Mouse (Mus musculus) liver, embryonic 15.5 days (tissue): ENCODE measurements at regions not wholly inside any gene's neighbourhood (a gene's known extent, or its start where the extent isn't known, plus 50 kb on each side); places are given as distances from the start of the nearest gene placed in this dataset.
"Not testable (repeated sequence)": the region's sequence is repeated elsewhere in the genome, so short reads cannot be mapped to it uniquely, and the experiment has no call there.

Experiments used
- ATAC-seq: fragments of 200-750 bp; cut with Nextera tagmentation; 2 replicates; pipeline ENCODE4 v1.8.0; 2017; ENCODE audit warnings: moderate number of reproducible peaks, mild to moderate bottlenecking, moderate library complexity; ENCODE audit not compliant: insufficient read depth
- H3K27ac ChIP-seq: fragments of 300-500 bp; sonication (generic); replicated peaks from 2 replicates; pipeline ENCODE4 v1.5.1; 2015; ENCODE audit warnings: mild to moderate bottlenecking, inconsistent platforms
- H3K27me3 ChIP-seq: fragments of 300-500 bp; sonication (generic); 2 replicates; pipeline ENCODE4 v1.6.1; 2015; ENCODE audit warnings: mild to moderate bottlenecking, inconsistent platforms
- H3K36me3 ChIP-seq: fragments of 300-500 bp; sonication (generic); replicated peaks from 2 replicates; pipeline ENCODE4 v1.6.1; 2015; ENCODE audit warnings: moderate library complexity, mild to moderate bottlenecking, inconsistent platforms
- H3K4me1 ChIP-seq: fragments of 300-500 bp; sonication (generic); replicated peaks from 2 replicates; pipeline ENCODE4 v1.6.1; 2015; ENCODE audit warnings: inconsistent platforms
- H3K4me2 ChIP-seq: fragments of 300-500 bp; sonication (generic); 2 replicates; pipeline ENCODE4 v1.6.1; 2015; ENCODE audit warnings: moderate library complexity, mild to moderate bottlenecking, inconsistent platforms
- H3K4me3 ChIP-seq: fragments of 300-500 bp; sonication (generic); replicated peaks from 2 replicates; pipeline ENCODE4 v1.5.1; 2015; ENCODE audit warnings: mild to moderate bottlenecking, inconsistent platforms
- H3K9ac ChIP-seq: fragments of 300-500 bp; sonication (generic); 2 replicates; pipeline ENCODE4 v1.6.1; 2015; ENCODE audit warnings: moderate library complexity, mild to moderate bottlenecking, inconsistent platforms
- H3K9me3 ChIP-seq: fragments of 300-500 bp; sonication (generic); replicated peaks from 2 replicates; pipeline ENCODE4 v1.6.1; 2016; ENCODE audit warnings: inconsistent platforms
- WGBS: fragments of 180-500 bp; shearing (Covaris S2); methylation state at CpG from one replicate; pipeline ENCODE4 v1.1.7; 2015; ENCODE audit warnings: mixed read lengths; ENCODE audit not compliant: insufficient replicate concordance; 5-methylcytosine and 5-hydroxymethylcytosine counted together

GRCm38 (mm10) chr4:31343312-31344248 lies 620.3 kb upstream of the Map3k7 start:
- H3K27ac ChIP-seq, result no peak overlapping the region
- H3K4me3 ChIP-seq, result no peak overlapping the region
- no peaks in the 10 kb centered on the region for H3K9me3 ChIP-seq
- no peaks in the 10 kb centered on the region for H3K4me1 ChIP-seq
- no peak for ATAC-seq
- H3K9ac ChIP-seq, result no peak overlapping the region
- no peaks in the 10 kb centered on the region for H3K36me3 ChIP-seq
- WGBS, result 57% methylated on average over 5 of the region's 5 CpGs
- H3K27me3 ChIP-seq, result no peaks in the 10 kb centered on the region
- no peak overlapping the region for H3K4me2 ChIP-seq

GRCm38 (mm10) chr4:31354046-31354445 lies 609.9 kb upstream of the Map3k7 start:
- H3K9ac ChIP-seq, H3K27ac ChIP-seq, H3K27me3 ChIP-seq, H3K9me3 ChIP-seq, ATAC-seq, H3K4me2 ChIP-seq, H3K36me3 ChIP-seq, H3K4me3 ChIP-seq, H3K4me1 ChIP-seq: not testable (repeated sequence)
- WGBS, result 89% methylated on average over 2 of the region's 3 CpGs

- Histone ChIP-seq H3K4me3 (no peak overlapping the region), H3K4me2 (no peak overlapping the region), H3K36me3 (no peaks in the 10 kb centered on the region), H3K9ac (no peak overlapping the region), H3K4me1 (no peaks in the 10 kb centered on the region), H3K9me3 (no peaks in the 10 kb centered on the region), H3K27ac (no peak overlapping the region), H3K27me3 (no peaks in the 10 kb centered on the region)
- WGBS, result 48% methylated on average over 2 of the region's 2 CpGs
- ATAC-seq, result no peak
These were observed 608.9 kb upstream of the Map3k7 start for GRCm38 (mm10) chr4:31354953-31355352.

GRCm38 (mm10) chr4:31366172-31366571 lies 597.7 kb upstream of the Map3k7 start:
- H3K36me3 ChIP-seq, result no peaks in the 10 kb centered on the region
- no peak overlapping the region for H3K27ac ChIP-seq
- no peak overlapping the region for H3K9ac ChIP-seq
- H3K4me3 ChIP-seq, result no peak overlapping the region
- no peak for ATAC-seq
- 53% methylated on average over 1 of the region's 1 CpGs for WGBS
- H3K9me3 ChIP-seq, result no peaks in the 10 kb centered on the region
- H3K4me1 ChIP-seq, result no peaks in the 10 kb centered on the region
- no peaks in the 10 kb centered on the region for H3K27me3 ChIP-seq
- no peak overlapping the region for H3K4me2 ChIP-seq

- H3K9me3 ChIP-seq, result no peaks in the 10 kb centered on the region
- H3K4me1 ChIP-seq, result no peaks in the 10 kb centered on the region
- H3K36me3 ChIP-seq, result no peaks in the 10 kb centered on the region
- no peak overlapping the region for H3K27ac ChIP-seq
- no peak overlapping the region for H3K9ac ChIP-seq
- no peak overlapping the region for H3K4me3 ChIP-seq
- 51% methylated on average over 5 of the region's 5 CpGs for WGBS
- no peaks in the 10 kb centered on the region for H3K27me3 ChIP-seq
- ATAC-seq, result no peak
- no peak overlapping the region for H3K4me2 ChIP-seq
These were observed 596.9 kb upstream of the Map3k7 start for GRCm38 (mm10) chr4:31367031-31367430.

GRCm38 (mm10) chr4:31370062-31370461 lies 593.8 kb upstream of the Map3k7 start:
- ATAC-seq, result no peak
- Histone ChIP-seq H3K27me3 (no peaks in the 10 kb centered on the region), H3K27ac (no peak overlapping the region), H3K9me3 (no peaks in the 10 kb centered on the region), H3K36me3 (no peaks in the 10 kb centered on the region), H3K4me3 (no peak overlapping the region), H3K9ac (no peak overlapping the region), H3K4me1 (no peaks in the 10 kb centered on the region), H3K4me2 (no peak overlapping the region)
- 68% methylated on average over 7 of the region's 7 CpGs for WGBS

GRCm38 (mm10) chr4:31381069-31381969 lies 582.6 kb upstream of the Map3k7 start:
- Histone ChIP-seq H3K9ac (no peak overlapping the region), H3K4me2 (no peak overlapping the region), H3K27ac (no peak overlapping the region), H3K36me3 (no peaks in the 10 kb centered on the region), H3K27me3 (no peaks in the 10 kb centered on the region), H3K4me3 (no peak overlapping the region), H3K9me3 (no peaks in the 10 kb centered on the region), H3K4me1 (no peaks in the 10 kb centered on the region)
- 68% methylated on average over 8 of the region's 8 CpGs for WGBS
- ATAC-seq, result no peak

GRCm38 (mm10) chr4:31392932-31393632 lies 570.8 kb upstream of the Map3k7 start:
- Histone ChIP-seq H3K9me3 (no peaks in the 10 kb centered on the region), H3K4me2 (no peak overlapping the region), H3K27ac (no peak overlapping the region), H3K27me3 (no peaks in the 10 kb centered on the region), H3K4me1 (no peaks in the 10 kb centered on the region), H3K36me3 (no peaks in the 10 kb centered on the region), H3K4me3 (no peak overlapping the region), H3K9ac (no peak overlapping the region)
- 53% methylated on average over 4 of the region's 4 CpGs for WGBS
- ATAC-seq, result no peak

GRCm38 (mm10) chr4:31395538-31395937 lies 568.4 kb upstream of the Map3k7 start:
- no peaks in the 10 kb centered on the region for H3K36me3 ChIP-seq
- H3K9me3 ChIP-seq, result no peaks in the 10 kb centered on the region
- no peak for ATAC-seq
- no peaks in the 10 kb centered on the region for H3K4me1 ChIP-seq
- WGBS, result 51% methylated on average over 4 of the region's 4 CpGs
- no peak overlapping the region for H3K9ac ChIP-seq
- no peak overlapping the region for H3K4me3 ChIP-seq
- H3K27ac ChIP-seq, result no peak overlapping the region
- no peaks in the 10 kb centered on the region for H3K27me3 ChIP-seq
- H3K4me2 ChIP-seq, result no peak overlapping the region

GRCm38 (mm10) chr4:31403976-31404375 lies 559.9 kb upstream of the Map3k7 start:
- Histone ChIP-seq H3K4me1 (no peaks in the 10 kb centered on the region), H3K4me3 (no peak overlapping the region), H3K27me3 (no peaks in the 10 kb centered on the region), H3K9ac (no peak overlapping the region), H3K36me3 (no peaks in the 10 kb centered on the region), H3K9me3 (no peaks in the 10 kb centered on the region), H3K4me2 (no peak overlapping the region), H3K27ac (no peak overlapping the region)
- ATAC-seq, result no peak
- WGBS, result 53% methylated on average over 8 of the region's 8 CpGs
